Mouse (Mus musculus): ENCODE data around the gene Ctcfl. TPM values are rescaled to one million over a fixed set of nuclear protein-coding genes. Genes with fewer than 3 reads are reported as not detected.

Ctcfl gene
- polyA plus RNA-seq, 1 experiment from 2014 or later = 0.19 TPM

GRCm38 (mm10) chr2:173046582-173047297 lies 72.6 kb downstream of the Ctcfl start:
- Histone ChIP-seq H3K9me3 (ENCODE audit: control insufficient read depth, low read length) (no peaks in the 10 kb centered on the region), H3K27ac (replicated peaks in 1 of 2; ENCODE audit: control insufficient read depth in 1 of 2, insufficient read depth in 1 of 2, low read depth in 2 of 2, low read length in 2 of 2) (peak overlapping the region; percentile 89 to 92), H3K27me3 (ENCODE audit: control insufficient read depth, insufficient read depth, low read length) (no peaks in the 10 kb centered on the region), H3K4me3 (ENCODE audit: control insufficient read depth in 1 of 2, insufficient read depth in 1 of 2, low read depth in 1 of 2, low read length in 2 of 2) (no peak overlapping the region), H3K9ac (ENCODE audit: low read length) (peak overlapping the region; percentile 62), H3K4me1 (ENCODE audit: control insufficient read depth in 2 of 2, insufficient read depth in 2 of 2, low read length in 2 of 2) (peaks cover 59 to 74% of the 10 kb centered on the region in 2 experiments), H3K4me2 (ENCODE audit: low read length) (peak overlapping the region; percentile 46), H3K36me3 (ENCODE audit: control insufficient read depth, insufficient read depth, low read length) (no peaks in the 10 kb centered on the region)
- ATAC-seq (ENCODE audit: insufficient number of reproducible peaks, insufficient read depth, low FRiP score, low read depth) = peak; percentile 32; the same call in 1 of the 2 replicates
- WGBS = 32% methylated on average over 15 of the region's 15 CpGs

- H3K27ac ChIP-seq (replicated peaks in 1 of 2; ENCODE audit: control insufficient read depth in 1 of 2, insufficient read depth in 1 of 2, low read depth in 2 of 2, low read length in 2 of 2) = peak overlapping the region; percentile 11 to 22; a peak in 2 of 4 replicates
- H3K27me3 ChIP-seq (ENCODE audit: control insufficient read depth, insufficient read depth, low read length) = no peaks in the 10 kb centered on the region
- 59% methylated on average over 18 of the region's 18 CpGs for WGBS
- no peak for ATAC-seq (ENCODE audit: insufficient number of reproducible peaks, insufficient read depth, low FRiP score, low read depth)
- H3K9ac ChIP-seq (ENCODE audit: low read length) = 0 out of 2 replicates have a peak overlapping the region, but pooled peaks have one; percentile 36
- H3K36me3 ChIP-seq (ENCODE audit: control insufficient read depth, insufficient read depth, low read length) = no peaks in the 10 kb centered on the region
- no peaks in the 10 kb centered on the region for H3K9me3 ChIP-seq (ENCODE audit: control insufficient read depth, low read length)
- no peak overlapping the region for H3K4me3 ChIP-seq (ENCODE audit: control insufficient read depth in 1 of 2, insufficient read depth in 1 of 2, low read depth in 1 of 2, low read length in 2 of 2)
- H3K4me1 ChIP-seq (ENCODE audit: control insufficient read depth in 2 of 2, insufficient read depth in 2 of 2, low read length in 2 of 2) = peaks cover 46 to 61% of the 10 kb centered on the region in 2 experiments
- no peak overlapping the region for H3K4me2 ChIP-seq (ENCODE audit: low read length)
These were observed 74.9 kb downstream of the Ctcfl start for GRCm38 (mm10) chr2:173044198-173044970.

Other genes starting within 250 kb of the Ctcfl start
- gene Bmp7, start 179.2 kb downstream of the Ctcfl start, polyA plus RNA-seq (2014; fragmentation: Nextera tagmentation; extraction: Ambion mirVana) = 50.5 and 53.7 TPM in 2 replicates
- gene Spo11, start 141.8 kb downstream of the Ctcfl start, polyA plus RNA-seq (2014; fragmentation: Nextera tagmentation; extraction: Ambion mirVana) = 0.32 TPM in 1 of 2 replicates, not detected in the other
- 99.7 and 101 TPM in 2 replicates for gene Rae1, start 119.4 kb downstream of the Ctcfl start, polyA plus RNA-seq (2014; fragmentation: Nextera tagmentation; extraction: Ambion mirVana)
- gene Rbm38, start 99.0 kb downstream of the Ctcfl start, polyA plus RNA-seq (2014; fragmentation: Nextera tagmentation; extraction: Ambion mirVana) = 126 and 129 TPM in 2 replicates
- not detected in 2 replicates for gene Pck1, start 33.5 kb upstream of the Ctcfl start, polyA plus RNA-seq (2014; fragmentation: Nextera tagmentation; extraction: Ambion mirVana)
- gene Zbp1, start 99.4 kb upstream of the Ctcfl start, polyA plus RNA-seq (2014; fragmentation: Nextera tagmentation; extraction: Ambion mirVana) = 1.2 TPM in 1 of 2 replicates, not detected in the other
- 5.3 and 6.5 TPM in 2 replicates for gene Pmepa1, start 157.0 kb upstream of the Ctcfl start, polyA plus RNA-seq (2014; fragmentation: Nextera tagmentation; extraction: Ambion mirVana)